Mouse (Mus musculus): ENCODE measurements around the gene Phlpp1. TPM values are rescaled to one million over a fixed set of nuclear protein-coding genes. Genes with fewer than 3 reads are reported as not detected.

The Phlpp1 gene
- polyA plus RNA-seq, 1 experiment from 2014 or later, result 7.1 TPM

GRCm38 (mm10) chr1:106232460-106232850 lies 60.9 kb downstream of the Phlpp1 start:
- no peaks in the 10 kb centered on the region for H3K9me3 ChIP-seq (replicated peaks; ENCODE audit: control insufficient read depth, low read length, poor library complexity, severe bottlenecking)
- ATAC-seq, result no peak
- H3K4me1 ChIP-seq (ENCODE audit: control insufficient read depth, insufficient read depth, low read length), result no peaks in the 10 kb centered on the region; the same call in 1 of the 2 replicates
- no peaks in the 10 kb centered on the region for H3K27me3 ChIP-seq (ENCODE audit: control insufficient read depth, insufficient read depth, low read depth, low read length)
- no peak overlapping the region for H3K27ac ChIP-seq (ENCODE audit: low read length)
- no peaks in the 10 kb centered on the region for H3K36me3 ChIP-seq (ENCODE audit: control insufficient read depth, insufficient read depth, low read length)
- WGBS, result 77% methylated on average over 4 of the region's 4 CpGs
- no peak overlapping the region for H3K4me2 ChIP-seq (ENCODE audit: low read length)
- no peak overlapping the region for H3K9ac ChIP-seq (ENCODE audit: low read depth, low read length)
- H3K4me3 ChIP-seq (ENCODE audit: low read depth, low read length), result no peak overlapping the region

- Histone ChIP-seq H3K4me3 (ENCODE audit: low read depth, low read length) (no peak overlapping the region), H3K4me2 (ENCODE audit: low read length) (no peak overlapping the region), H3K27me3 (ENCODE audit: control insufficient read depth, insufficient read depth, low read depth, low read length) (no peaks in the 10 kb centered on the region), H3K4me1 (ENCODE audit: control insufficient read depth, insufficient read depth, low read length) (peaks cover 8% of the 10 kb centered on the region), H3K9me3 (replicated peaks; ENCODE audit: control insufficient read depth, low read length, poor library complexity, severe bottlenecking) (no peaks in the 10 kb centered on the region), H3K9ac (ENCODE audit: low read depth, low read length) (no peak overlapping the region), H3K27ac (ENCODE audit: low read length) (no peak overlapping the region), H3K36me3 (ENCODE audit: control insufficient read depth, insufficient read depth, low read length) (no peaks in the 10 kb centered on the region)
- ATAC-seq, result no peak
Measured at GRCm38 (mm10) chr1:106236986-106237385, 65.4 kb downstream of the Phlpp1 start.

GRCm38 (mm10) chr1:106240116-106240685 lies 68.6 kb downstream of the Phlpp1 start:
- no peaks in the 10 kb centered on the region for H3K36me3 ChIP-seq (ENCODE audit: control insufficient read depth, insufficient read depth, low read length)
- no peak overlapping the region for H3K9ac ChIP-seq (ENCODE audit: low read depth, low read length)
- peaks cover 16% of the 10 kb centered on the region for H3K4me1 ChIP-seq (ENCODE audit: control insufficient read depth, insufficient read depth, low read length)
- no peaks in the 10 kb centered on the region for H3K27me3 ChIP-seq (ENCODE audit: control insufficient read depth, insufficient read depth, low read depth, low read length)
- no peak overlapping the region for H3K4me2 ChIP-seq (ENCODE audit: low read length)
- no peak overlapping the region for H3K27ac ChIP-seq (ENCODE audit: low read length)
- no peaks in the 10 kb centered on the region for H3K9me3 ChIP-seq (replicated peaks; ENCODE audit: control insufficient read depth, low read length, poor library complexity, severe bottlenecking)
- H3K4me3 ChIP-seq (ENCODE audit: low read depth, low read length), result no peak overlapping the region
- no peak for ATAC-seq
- 67% methylated on average over 7 of the region's 7 CpGs for WGBS

GRCm38 (mm10) chr1:106241059-106241458 lies 69.5 kb downstream of the Phlpp1 start:
- Histone ChIP-seq H3K9ac (ENCODE audit: low read depth, low read length) (no peak overlapping the region), H3K27ac (ENCODE audit: low read length) (0 out of 2 replicates have a peak overlapping the region, but pooled peaks have one; percentile 12), H3K9me3 (replicated peaks; ENCODE audit: control insufficient read depth, low read length, poor library complexity, severe bottlenecking) (no peaks in the 10 kb centered on the region), H3K4me1 (ENCODE audit: control insufficient read depth, insufficient read depth, low read length) (peaks cover 16% of the 10 kb centered on the region), H3K36me3 (ENCODE audit: control insufficient read depth, insufficient read depth, low read length) (no peaks in the 10 kb centered on the region), H3K27me3 (ENCODE audit: control insufficient read depth, insufficient read depth, low read depth, low read length) (no peaks in the 10 kb centered on the region), H3K4me2 (ENCODE audit: low read length) (no peak overlapping the region), H3K4me3 (ENCODE audit: low read depth, low read length) (no peak overlapping the region)
- peak; percentile 55 for ATAC-seq
- WGBS, result 62% methylated on average over 1 of the region's 1 CpGs

GRCm38 (mm10) chr1:106242129-106242528 lies 70.6 kb downstream of the Phlpp1 start:
- no peak overlapping the region for H3K9ac ChIP-seq (ENCODE audit: low read depth, low read length)
- no peak overlapping the region for H3K27ac ChIP-seq (ENCODE audit: low read length)
- H3K36me3 ChIP-seq (ENCODE audit: control insufficient read depth, insufficient read depth, low read length), result no peaks in the 10 kb centered on the region
- H3K4me2 ChIP-seq (ENCODE audit: low read length), result no peak overlapping the region
- 36% methylated on average over 2 of the region's 2 CpGs for WGBS
- no peaks in the 10 kb centered on the region for H3K9me3 ChIP-seq (replicated peaks; ENCODE audit: control insufficient read depth, low read length, poor library complexity, severe bottlenecking)
- no peaks in the 10 kb centered on the region for H3K27me3 ChIP-seq (ENCODE audit: control insufficient read depth, insufficient read depth, low read depth, low read length)
- no peak for ATAC-seq
- H3K4me1 ChIP-seq (ENCODE audit: control insufficient read depth, insufficient read depth, low read length), result peaks cover 16% of the 10 kb centered on the region
- H3K4me3 ChIP-seq (ENCODE audit: low read depth, low read length), result no peak overlapping the region

GRCm38 (mm10) chr1:106243371-106243770 lies 71.8 kb downstream of the Phlpp1 start:
- Histone ChIP-seq H3K27me3 (ENCODE audit: control insufficient read depth, insufficient read depth, low read depth, low read length) (no peaks in the 10 kb centered on the region), H3K4me1 (ENCODE audit: control insufficient read depth, insufficient read depth, low read length) (peaks cover 16% of the 10 kb centered on the region), H3K4me3 (ENCODE audit: low read depth, low read length) (no peak overlapping the region), H3K36me3 (ENCODE audit: control insufficient read depth, insufficient read depth, low read length) (no peaks in the 10 kb centered on the region), H3K9me3 (replicated peaks; ENCODE audit: control insufficient read depth, low read length, poor library complexity, severe bottlenecking) (no peaks in the 10 kb centered on the region), H3K9ac (ENCODE audit: low read depth, low read length) (no peak overlapping the region), H3K4me2 (ENCODE audit: low read length) (no peak overlapping the region), H3K27ac (ENCODE audit: low read length) (no peak overlapping the region)
- 73% methylated on average over 1 of the region's 1 CpGs for WGBS
- ATAC-seq, result no peak

GRCm38 (mm10) chr1:106244245-106244644 lies 72.7 kb downstream of the Phlpp1 start:
- H3K27me3 ChIP-seq (ENCODE audit: control insufficient read depth, insufficient read depth, low read depth, low read length), result no peaks in the 10 kb centered on the region
- H3K9me3 ChIP-seq (replicated peaks; ENCODE audit: control insufficient read depth, low read length, poor library complexity, severe bottlenecking), result no peaks in the 10 kb centered on the region
- no peak overlapping the region for H3K9ac ChIP-seq (ENCODE audit: low read depth, low read length)
- no peak for ATAC-seq
- no peaks in the 10 kb centered on the region for H3K36me3 ChIP-seq (ENCODE audit: control insufficient read depth, insufficient read depth, low read length)
- H3K27ac ChIP-seq (ENCODE audit: low read length), result no peak overlapping the region
- H3K4me3 ChIP-seq (ENCODE audit: low read depth, low read length), result no peak overlapping the region
- H3K4me1 ChIP-seq (ENCODE audit: control insufficient read depth, insufficient read depth, low read length), result peaks cover 16% of the 10 kb centered on the region
- no peak overlapping the region for H3K4me2 ChIP-seq (ENCODE audit: low read length)
- 98% methylated on average over 3 of the region's 3 CpGs for WGBS

GRCm38 (mm10) chr1:106254047-106254446 lies 82.5 kb downstream of the Phlpp1 start:
- ATAC-seq, result no peak
- no peak overlapping the region for H3K4me2 ChIP-seq (ENCODE audit: low read length)
- no peaks in the 10 kb centered on the region for H3K9me3 ChIP-seq (replicated peaks; ENCODE audit: control insufficient read depth, low read length, poor library complexity, severe bottlenecking)
- no peak overlapping the region for H3K27ac ChIP-seq (ENCODE audit: low read length)
- no peaks in the 10 kb centered on the region for H3K36me3 ChIP-seq (ENCODE audit: control insufficient read depth, insufficient read depth, low read length)
- H3K4me1 ChIP-seq (ENCODE audit: control insufficient read depth, insufficient read depth, low read length), result no peaks in the 10 kb centered on the region
- H3K4me3 ChIP-seq (ENCODE audit: low read depth, low read length), result no peak overlapping the region
- WGBS, result 100% methylated on average over 1 of the region's 1 CpGs
- H3K27me3 ChIP-seq (ENCODE audit: control insufficient read depth, insufficient read depth, low read depth, low read length), result no peaks in the 10 kb centered on the region
- H3K9ac ChIP-seq (ENCODE audit: low read depth, low read length), result no peak overlapping the region

GRCm38 (mm10) chr1:106257176-106257575 lies 85.6 kb downstream of the Phlpp1 start:
- no peak overlapping the region for H3K4me2 ChIP-seq (ENCODE audit: low read length)
- H3K4me1 ChIP-seq (ENCODE audit: control insufficient read depth, insufficient read depth, low read length), result no peaks in the 10 kb centered on the region
- H3K9me3 ChIP-seq (replicated peaks; ENCODE audit: control insufficient read depth, low read length, poor library complexity, severe bottlenecking), result no peaks in the 10 kb centered on the region
- no peak overlapping the region for H3K27ac ChIP-seq (ENCODE audit: low read length)
- no peaks in the 10 kb centered on the region for H3K27me3 ChIP-seq (ENCODE audit: control insufficient read depth, insufficient read depth, low read depth, low read length)
- no peak overlapping the region for H3K9ac ChIP-seq (ENCODE audit: low read depth, low read length)
- no peak overlapping the region for H3K4me3 ChIP-seq (ENCODE audit: low read depth, low read length)
- no peak for ATAC-seq
- 77% methylated on average over 1 of the region's 1 CpGs for WGBS
- no peaks in the 10 kb centered on the region for H3K36me3 ChIP-seq (ENCODE audit: control insufficient read depth, insufficient read depth, low read length)

Measured in midbrain, embryonic 16.5 days (tissue).